Mouse (Mus musculus) ovary, postnatal 14 days (tissue): ENCODE data around the gene Srcap.
A peak's percentile ranks its signal among the peaks of the same experiment; 100 is the strongest.
"Not testable (repeated sequence)": the region's sequence is repeated elsewhere in the genome, so short reads cannot be mapped to it uniquely, and the experiment has no call there.

Source experiments
- DNase-seq: peaks from one replicate; pipeline ENCODE4 v3.0.0; 2022; ENCODE audit warnings: low spot score

Gene Srcap

GRCm38 (mm10) chr7:127489982-127490381 lies 21.8 kb upstream of the Srcap start:
- DNase-seq, result no peak

GRCm38 (mm10) chr7:127491846-127492245 lies 19.9 kb upstream of the Srcap start:
- no peak for DNase-seq

DNA sequence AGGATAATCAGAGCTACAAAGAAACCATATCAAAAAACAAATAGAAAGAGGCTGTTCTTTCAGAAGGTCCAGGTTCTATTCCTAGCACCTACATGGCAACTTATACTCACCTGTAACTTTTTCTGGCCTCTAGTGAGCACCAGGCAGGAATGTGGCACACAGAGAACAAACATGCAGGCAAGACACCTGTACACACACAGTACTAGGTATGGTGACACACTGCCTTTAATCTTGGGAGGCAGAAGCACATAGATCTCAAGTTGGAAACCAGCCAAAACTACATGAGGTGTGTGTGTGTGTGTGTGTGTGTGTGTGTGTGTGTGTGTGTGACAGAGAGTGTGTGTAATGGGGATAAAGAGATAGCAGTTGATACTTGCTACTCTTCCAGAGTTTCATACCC lies 17.1 kb upstream of the Srcap start:
- DNase-seq, result no peak

GRCm38 (mm10) chr7:127497382-127497781 lies 14.4 kb upstream of the Srcap start:
- DNase-seq, result no peak

DNA sequence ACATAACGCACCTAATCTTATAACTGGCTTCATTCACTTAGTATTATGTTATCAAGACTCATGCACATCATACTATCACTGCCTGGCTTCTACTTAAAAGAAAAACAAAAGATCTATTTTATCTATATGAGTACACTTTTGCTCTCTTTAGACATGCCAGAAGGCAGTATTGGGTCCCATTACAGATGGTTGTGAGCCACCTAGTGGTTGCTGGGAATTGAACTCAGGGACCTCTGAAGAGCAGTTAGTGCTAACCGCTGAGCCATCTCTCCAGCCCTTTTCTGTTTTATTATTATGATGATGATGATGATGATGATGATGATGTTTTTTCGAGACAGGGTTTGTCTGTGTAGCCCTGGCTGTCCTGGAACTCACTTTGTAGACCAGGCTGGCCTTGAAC lies 13.4 kb upstream of the Srcap start:
- DNase-seq, result no peak

- DNase-seq, result no peak
Measured at GRCm38 (mm10) chr7:127508291-127508690, 3.5 kb upstream of the Srcap start.

- not testable (repeated sequence) for DNase-seq
Measured at GRCm38 (mm10) chr7:127509830-127510229, 2.0 kb upstream of the Srcap start.

GRCm38 (mm10) chr7:127511241-127511640 lies 542 bp upstream of the Srcap start:
- DNase-seq, result no peak

DNA sequence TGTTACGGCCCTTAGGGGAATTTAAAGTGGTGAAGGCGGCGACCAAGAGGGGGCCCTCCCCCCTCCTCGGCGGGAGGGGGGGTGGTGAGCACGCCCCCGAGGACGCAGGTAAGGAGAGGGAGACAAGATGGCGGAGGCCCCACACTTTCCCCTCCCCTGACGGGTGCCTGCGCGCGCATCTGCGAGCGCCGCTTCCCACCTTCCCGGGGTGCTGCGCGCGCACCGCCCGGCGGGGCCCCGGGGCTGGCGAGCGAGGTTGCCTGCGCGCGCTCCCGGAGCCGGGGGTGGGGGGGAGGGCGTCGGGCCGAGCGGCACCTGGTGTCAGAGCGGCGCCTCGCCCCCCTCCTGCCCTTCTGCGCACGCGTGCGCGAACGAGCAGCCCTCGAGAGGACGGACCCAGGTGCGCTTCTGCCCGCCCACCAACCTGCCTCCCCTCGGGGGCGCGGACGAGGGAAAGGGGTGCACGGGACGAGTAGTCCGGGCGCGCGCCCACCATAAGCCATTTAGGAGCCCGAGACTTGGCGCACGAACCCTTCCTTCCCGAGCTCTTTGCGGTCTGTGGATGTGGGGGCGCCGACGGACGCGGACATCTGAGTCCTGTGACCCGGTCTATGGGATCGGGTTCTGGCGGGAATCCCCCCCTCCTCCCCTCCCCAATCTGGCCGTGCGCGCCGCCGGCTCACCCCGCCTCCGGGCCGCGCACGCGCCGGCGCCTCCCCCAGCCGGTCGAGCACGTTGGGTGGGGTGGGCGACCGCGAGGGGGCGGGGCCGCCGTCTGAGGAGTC lies 640 bp downstream of the Srcap start:
- DNase-seq, result peak; percentile 85

- DNase-seq, result peak; percentile 8
Measured at GRCm38 (mm10) chr7:127513016-127513390, 1.2 kb downstream of the Srcap start.

DNA sequence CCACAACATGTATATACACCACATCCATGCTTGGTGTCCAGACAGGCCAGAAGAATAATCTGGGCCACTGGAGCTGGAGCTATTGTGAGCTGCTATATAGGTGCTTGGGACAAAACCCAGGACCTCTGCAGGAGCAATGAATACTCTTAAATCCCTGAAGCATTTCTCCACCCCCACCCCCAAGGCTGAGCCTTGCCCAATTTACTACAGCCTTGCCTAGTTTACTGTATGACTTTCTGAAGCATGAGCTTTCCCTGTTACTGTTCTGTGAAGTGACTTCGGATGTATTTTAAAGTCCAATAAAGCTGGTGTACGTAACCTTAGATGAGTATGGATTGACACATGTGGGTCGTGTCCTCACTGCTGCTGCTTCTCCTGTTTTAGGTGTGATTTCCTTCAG lies 2.0 kb downstream of the Srcap start:
- no peak for DNase-seq

- DNase-seq, result no peak
Measured at GRCm38 (mm10) chr7:127515846-127516245, 4.1 kb downstream of the Srcap start.

GRCm38 (mm10) chr7:127516344-127516743 lies 4.6 kb downstream of the Srcap start:
- DNase-seq, result no peak

- no peak for DNase-seq
Measured at GRCm38 (mm10) chr7:127519284-127519683, 7.5 kb downstream of the Srcap start, which contains the start of gene Gm42715. TSS of gene Gm42715 (plus strand) at chr7:127519584.

- no peak for DNase-seq
Measured at GRCm38 (mm10) chr7:127541671-127542070, 29.9 kb downstream of the Srcap start.

- no peak for DNase-seq
Measured at GRCm38 (mm10) chr7:127549116-127549835, 37.5 kb downstream of the Srcap start.

GRCm38 (mm10) chr7:127551558-127551957 lies 39.8 kb downstream of the Srcap start:
- DNase-seq, result no peak

DNA sequence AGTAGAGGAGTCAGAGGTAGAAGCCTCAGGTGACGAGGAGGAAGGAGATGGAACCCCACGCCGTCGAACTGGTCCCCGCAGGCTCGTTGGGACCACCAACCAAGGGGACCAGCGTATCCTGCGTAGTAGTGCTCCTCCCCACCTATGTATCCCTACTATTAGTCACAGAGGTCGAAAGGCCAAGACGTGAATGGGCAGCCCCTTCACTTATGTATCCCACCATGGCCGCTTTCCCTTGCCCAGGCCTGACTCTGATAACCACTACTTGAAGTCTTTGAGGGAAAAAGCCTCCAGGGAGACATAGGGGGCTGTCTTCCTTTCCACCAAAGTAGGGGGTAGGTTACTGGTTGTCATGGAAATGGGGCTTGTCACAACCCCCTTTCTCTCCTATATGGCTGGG lies 48.8 kb downstream of the Srcap start:
- DNase-seq, result no peak

DNA sequence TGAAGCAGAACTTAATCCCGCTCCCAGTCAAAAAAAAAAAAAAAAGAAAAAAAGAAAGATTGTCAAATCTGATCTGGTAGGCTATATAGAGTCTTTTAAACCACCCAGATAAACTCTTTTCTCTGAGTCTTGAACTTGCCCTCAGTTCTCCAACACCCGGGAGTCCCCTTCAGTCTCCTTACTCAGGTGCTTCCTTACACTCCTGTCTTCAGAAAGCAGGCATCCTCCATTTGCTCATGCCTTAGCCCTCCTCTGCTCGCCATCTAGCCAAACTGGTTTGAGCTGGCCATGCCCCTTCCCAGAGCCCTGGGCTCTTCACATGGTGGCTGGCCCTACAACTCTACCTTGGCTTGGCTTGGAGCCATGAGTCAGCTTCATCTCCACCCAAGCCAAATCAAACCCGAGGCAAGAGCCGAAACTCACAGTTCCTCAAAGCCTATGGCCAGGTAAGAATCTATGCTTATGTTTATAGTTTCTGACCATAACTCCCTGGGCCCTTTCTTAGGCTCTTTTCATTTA lies 49.6 kb downstream of the Srcap start, which contains the start of gene Tmem265:
Gene Tmem265 (plus strand): TSS at position 51 of the 519 bp plus-strand sequence.
- no peak for DNase-seq

GRCm38 (mm10) chr7:127564381-127565150 lies 52.8 kb downstream of the Srcap start:
- DNase-seq, result no peak

GRCm38 (mm10) chr7:127572895-127573471 lies 61.2 kb downstream of the Srcap start, which contains the start of gene Phkg2:
TSS of gene Phkg2 (plus strand) at chr7:127573340.
- peak; percentile 82 for DNase-seq

GRCm38 (mm10) chr7:127573503-127574008 lies 61.8 kb downstream of the Srcap start:
- DNase-seq, result no peak
